Mouse (Mus musculus) CH12.LX (cell line): Measurements from ENCODE around the gene Cnn2. TPM values are rescaled to one million over a fixed set of nuclear protein-coding genes. Genes with fewer than 3 reads are reported as not detected.

ENCODE experiments used
- polyA plus RNA-seq: library from polyadenylated mRNA; unstranded; fragments of >175 nt; gene quantifications from 2 replicates; pipeline ENCODE4 v1.2.1, GENCODE M21; 2012; ENCODE audit warnings: low read depth; ENCODE audit not compliant: insufficient read length
- total RNA-seq, 2 experiments: library from RNA; depleted of rRNA; stranded (reverse); fragments of 300-350 nt in 1 of 2; fragments of >200 nt in 1 of 2; gene quantifications; 2 replicates each; pipeline ENCODE4 v1.2.3; 2012 to 2014

The Cnn2 gene
- total and polyA plus RNA-seq, 3 experiments, result 26.9 to 62.7 (median 49.0) TPM

Other genes with a start within 250 kb of the Cnn2 start
Only the 20 nearest of the 33 such genes appear.
- gene Ptbp1, start 134.2 kb upstream of the Cnn2 start, total RNA-seq (2012; rRNA removed), result 252 and 284 TPM in 2 replicates
- gene Ptbp1, start 134.2 kb upstream of the Cnn2 start, total RNA-seq (2014; rRNA removed), result 261 and 284 TPM in 2 replicates
- gene Ptbp1, start 134.2 kb upstream of the Cnn2 start, polyA plus RNA-seq, result 482 and 497 TPM in 2 replicates
- gene Prtn3, start 114.1 kb upstream of the Cnn2 start, total RNA-seq (2012; rRNA removed), result 0.30 TPM in 1 of 2 replicates, not detected in the other
- gene Prtn3, start 114.1 kb upstream of the Cnn2 start, total RNA-seq (2014; rRNA removed), result not detected in 2 replicates
- gene Prtn3, start 114.1 kb upstream of the Cnn2 start, polyA plus RNA-seq, result 0.39 TPM in 1 of 2 replicates, not detected in the other
- gene Plppr3, start 114.0 kb upstream of the Cnn2 start, total RNA-seq (2012; rRNA removed), result 0.47 and 0.55 TPM in 2 replicates
- not detected in 2 replicates for gene Plppr3, start 114.0 kb upstream of the Cnn2 start, total RNA-seq (2014; rRNA removed)
- 3.4 TPM in 2 replicates for gene Plppr3, start 114.0 kb upstream of the Cnn2 start, polyA plus RNA-seq
- not detected in 2 replicates for gene Elane, start 102.3 kb upstream of the Cnn2 start, total RNA-seq (2012; rRNA removed)
- not detected in 2 replicates for gene Elane, start 102.3 kb upstream of the Cnn2 start, total RNA-seq (2014; rRNA removed)
- gene Elane, start 102.3 kb upstream of the Cnn2 start, polyA plus RNA-seq, result not detected in 2 replicates
- gene Cfd, start 97.7 kb upstream of the Cnn2 start, total RNA-seq (2012; rRNA removed), result not detected in 2 replicates
- gene Cfd, start 97.7 kb upstream of the Cnn2 start, total RNA-seq (2014; rRNA removed), result not detected in 2 replicates
- gene Cfd, start 97.7 kb upstream of the Cnn2 start, polyA plus RNA-seq, result 0.26 TPM in 1 of 2 replicates, not detected in the other
- gene Med16, start 79.7 kb upstream of the Cnn2 start, total RNA-seq (2012; rRNA removed), result 12.1 and 14.4 TPM in 2 replicates
- 8.7 and 10.2 TPM in 2 replicates for gene Med16, start 79.7 kb upstream of the Cnn2 start, total RNA-seq (2014; rRNA removed)
- 20.7 and 22.8 TPM in 2 replicates for gene Med16, start 79.7 kb upstream of the Cnn2 start, polyA plus RNA-seq
- 6.0 and 8.1 TPM in 2 replicates for gene Gm26602, start 77.7 kb upstream of the Cnn2 start, total RNA-seq (2012; rRNA removed)
- not detected in 2 replicates for gene Gm26602, start 77.7 kb upstream of the Cnn2 start, total RNA-seq (2014; rRNA removed)
- gene Gm26602, start 77.7 kb upstream of the Cnn2 start, polyA plus RNA-seq, result not detected in 2 replicates
- 0.21 and 0.76 TPM in 2 replicates for gene Kiss1r, start 71.6 kb upstream of the Cnn2 start, total RNA-seq (2012; rRNA removed)
- gene Kiss1r, start 71.6 kb upstream of the Cnn2 start, total RNA-seq (2014; rRNA removed), result 0.24 and 0.32 TPM in 2 replicates
- gene Kiss1r, start 71.6 kb upstream of the Cnn2 start, polyA plus RNA-seq, result 0.17 and 0.20 TPM in 2 replicates
- 20.9 and 22.3 TPM in 2 replicates for gene R3hdm4, start 67.4 kb upstream of the Cnn2 start, total RNA-seq (2012; rRNA removed)
- gene R3hdm4, start 67.4 kb upstream of the Cnn2 start, total RNA-seq (2014; rRNA removed), result 8.9 and 10.5 TPM in 2 replicates
- 53.2 and 59.4 TPM in 2 replicates for gene R3hdm4, start 67.4 kb upstream of the Cnn2 start, polyA plus RNA-seq
- gene Arid3a, start 61.5 kb upstream of the Cnn2 start, total RNA-seq (2012; rRNA removed), result 114 and 161 TPM in 2 replicates
- gene Arid3a, start 61.5 kb upstream of the Cnn2 start, total RNA-seq (2014; rRNA removed), result 45.9 and 48.4 TPM in 2 replicates
- gene Arid3a, start 61.5 kb upstream of the Cnn2 start, polyA plus RNA-seq, result 84.7 and 94.4 TPM in 2 replicates
- 92.1 and 111 TPM in 2 replicates for gene Wdr18, start 28.4 kb upstream of the Cnn2 start, total RNA-seq (2012; rRNA removed)
- gene Wdr18, start 28.4 kb upstream of the Cnn2 start, total RNA-seq (2014; rRNA removed), result 59.7 and 70.8 TPM in 2 replicates
- gene Wdr18, start 28.4 kb upstream of the Cnn2 start, polyA plus RNA-seq, result 54.2 and 69.7 TPM in 2 replicates
- gene Grin3b, start 17.9 kb upstream of the Cnn2 start, total RNA-seq (2012; rRNA removed), result 0.59 and 0.76 TPM in 2 replicates
- gene Grin3b, start 17.9 kb upstream of the Cnn2 start, total RNA-seq (2014; rRNA removed), result 0.27 and 0.30 TPM in 2 replicates
- gene Grin3b, start 17.9 kb upstream of the Cnn2 start, polyA plus RNA-seq, result 0.56 and 0.78 TPM in 2 replicates
- 67.1 and 71.7 TPM in 2 replicates for gene Tmem259, start 4.3 kb upstream of the Cnn2 start, total RNA-seq (2012; rRNA removed)
- gene Tmem259, start 4.3 kb upstream of the Cnn2 start, total RNA-seq (2014; rRNA removed), result 50.1 and 50.2 TPM in 2 replicates
- 66.0 and 84.2 TPM in 2 replicates for gene Tmem259, start 4.3 kb upstream of the Cnn2 start, polyA plus RNA-seq
- gene Abca7, start 7.9 kb downstream of the Cnn2 start, total RNA-seq (2012; rRNA removed), result 6.8 and 7.0 TPM in 2 replicates
- gene Abca7, start 7.9 kb downstream of the Cnn2 start, total RNA-seq (2014; rRNA removed), result 2.3 TPM in 2 replicates
- 5.4 and 6.1 TPM in 2 replicates for gene Abca7, start 7.9 kb downstream of the Cnn2 start, polyA plus RNA-seq
- gene Arhgap45, start 28.1 kb downstream of the Cnn2 start, total RNA-seq (2012; rRNA removed), result 23.4 and 25.9 TPM in 2 replicates
- gene Arhgap45, start 28.1 kb downstream of the Cnn2 start, total RNA-seq (2014; rRNA removed), result 10.3 and 11.8 TPM in 2 replicates
- 20.2 and 21.2 TPM in 2 replicates for gene Arhgap45, start 28.1 kb downstream of the Cnn2 start, polyA plus RNA-seq
- 127 and 132 TPM in 2 replicates for gene Polr2e, start 51.2 kb downstream of the Cnn2 start, total RNA-seq (2012; rRNA removed)
- gene Polr2e, start 51.2 kb downstream of the Cnn2 start, total RNA-seq (2014; rRNA removed), result 98.3 and 105 TPM in 2 replicates
- 194 and 227 TPM in 2 replicates for gene Polr2e, start 51.2 kb downstream of the Cnn2 start, polyA plus RNA-seq
- 368 and 459 TPM in 2 replicates for gene Gpx4, start 58.6 kb downstream of the Cnn2 start, total RNA-seq (2012; rRNA removed)
- gene Gpx4, start 58.6 kb downstream of the Cnn2 start, total RNA-seq (2014; rRNA removed), result 352 and 386 TPM in 2 replicates
- 332 and 353 TPM in 2 replicates for gene Gpx4, start 58.6 kb downstream of the Cnn2 start, polyA plus RNA-seq
- 20.7 and 22.6 TPM in 2 replicates for gene Sbno2, start 117.0 kb downstream of the Cnn2 start, total RNA-seq (2012; rRNA removed)
- gene Sbno2, start 117.0 kb downstream of the Cnn2 start, total RNA-seq (2014; rRNA removed), result 9.0 and 9.7 TPM in 2 replicates
- 21.1 and 24.2 TPM in 2 replicates for gene Sbno2, start 117.0 kb downstream of the Cnn2 start, polyA plus RNA-seq
- 64.8 and 65.9 TPM in 2 replicates for gene Stk11, start 127.2 kb downstream of the Cnn2 start, total RNA-seq (2012; rRNA removed)
- gene Stk11, start 127.2 kb downstream of the Cnn2 start, total RNA-seq (2014; rRNA removed), result 47.4 and 48.5 TPM in 2 replicates
- gene Stk11, start 127.2 kb downstream of the Cnn2 start, polyA plus RNA-seq, result 93.4 and 94.9 TPM in 2 replicates
- gene Atp5d, start 150.0 kb downstream of the Cnn2 start, total RNA-seq (2012; rRNA removed), result 270 and 326 TPM in 2 replicates
- gene Atp5d, start 150.0 kb downstream of the Cnn2 start, total RNA-seq (2014; rRNA removed), result 85.8 and 106 TPM in 2 replicates
- gene Atp5d, start 150.0 kb downstream of the Cnn2 start, polyA plus RNA-seq, result 306 and 352 TPM in 2 replicates